Mouse (Mus musculus): Measurements from ENCODE around the gene Dnajb3. TPM values are rescaled to one million over a fixed set of nuclear protein-coding genes. Genes with fewer than 3 reads are reported as not detected.
A peak's percentile ranks its signal among the peaks of the same experiment; 100 is the strongest.

Dnajb3 gene
- polyA plus RNA-seq, 1 experiment from 2014 or later = 7.7 TPM

GRCm38 (mm10) chr1:88245881-88246280 lies 40.3 kb upstream of the Dnajb3 start:
- no peaks in the 10 kb centered on the region for H3K27me3 ChIP-seq (ENCODE audit: control insufficient read depth, insufficient read depth, low read depth, low read length)
- 56% methylated on average over 6 of the region's 6 CpGs for WGBS (ENCODE audit: insufficient replicate concordance)
- ATAC-seq (ENCODE audit: low read depth) = no peak
- H3K4me3 ChIP-seq (ENCODE audit: low read depth, low read length) = no peak overlapping the region
- H3K9me3 ChIP-seq (replicated peaks; ENCODE audit: control insufficient read depth, low read length) = peaks cover 21% of the 10 kb centered on the region
- H3K36me3 ChIP-seq (ENCODE audit: control insufficient read depth, insufficient read depth) = no peaks in the 10 kb centered on the region
- H3K27ac ChIP-seq (ENCODE audit: low read length) = no peak overlapping the region
- H3K4me1 ChIP-seq (ENCODE audit: control insufficient read depth, low read depth, low read length) = no peaks in the 10 kb centered on the region
- H3K9ac ChIP-seq (ENCODE audit: low read depth, low read length) = no peak overlapping the region
- no peak overlapping the region for H3K4me2 ChIP-seq (ENCODE audit: low read depth, low read length)

GRCm38 (mm10) chr1:88243861-88244260 lies 38.3 kb upstream of the Dnajb3 start:
- Histone ChIP-seq H3K4me3 (ENCODE audit: low read depth, low read length) (no peak overlapping the region), H3K36me3 (ENCODE audit: control insufficient read depth, insufficient read depth) (no peaks in the 10 kb centered on the region), H3K9ac (ENCODE audit: low read depth, low read length) (no peak overlapping the region), H3K4me1 (ENCODE audit: control insufficient read depth, low read depth, low read length) (no peaks in the 10 kb centered on the region), H3K4me2 (ENCODE audit: low read depth, low read length) (no peak overlapping the region), H3K27ac (ENCODE audit: low read length) (no peak overlapping the region), H3K27me3 (ENCODE audit: control insufficient read depth, insufficient read depth, low read depth, low read length) (no peaks in the 10 kb centered on the region), H3K9me3 (replicated peaks; ENCODE audit: control insufficient read depth, low read length) (peaks cover 25% of the 10 kb centered on the region)
- no peak for ATAC-seq (ENCODE audit: low read depth)
- 51% methylated on average over 5 of the region's 5 CpGs for WGBS (ENCODE audit: insufficient replicate concordance)

- WGBS (ENCODE audit: insufficient replicate concordance) = 48% methylated on average over 4 of the region's 4 CpGs
- Histone ChIP-seq H3K36me3 (ENCODE audit: control insufficient read depth, insufficient read depth) (no peaks in the 10 kb centered on the region), H3K4me1 (ENCODE audit: control insufficient read depth, low read depth, low read length) (no peaks in the 10 kb centered on the region), H3K9ac (ENCODE audit: low read depth, low read length) (no peak overlapping the region), H3K9me3 (replicated peaks; ENCODE audit: control insufficient read depth, low read length) (peaks cover 34% of the 10 kb centered on the region), H3K27ac (ENCODE audit: low read length) (no peak overlapping the region), H3K4me2 (ENCODE audit: low read depth, low read length) (no peak overlapping the region), H3K4me3 (ENCODE audit: low read depth, low read length) (no peak overlapping the region), H3K27me3 (ENCODE audit: control insufficient read depth, insufficient read depth, low read depth, low read length) (no peaks in the 10 kb centered on the region)
- no peak for ATAC-seq (ENCODE audit: low read depth)
Measured at GRCm38 (mm10) chr1:88240579-88240978, 35.0 kb upstream of the Dnajb3 start.

- Histone ChIP-seq H3K9ac (ENCODE audit: low read depth, low read length) (no peak overlapping the region), H3K27me3 (ENCODE audit: control insufficient read depth, insufficient read depth, low read depth, low read length) (no peaks in the 10 kb centered on the region), H3K9me3 (replicated peaks; ENCODE audit: control insufficient read depth, low read length) (peaks cover 36% of the 10 kb centered on the region), H3K36me3 (ENCODE audit: control insufficient read depth, insufficient read depth) (no peaks in the 10 kb centered on the region), H3K4me2 (ENCODE audit: low read depth, low read length) (no peak overlapping the region), H3K4me1 (ENCODE audit: control insufficient read depth, low read depth, low read length) (no peaks in the 10 kb centered on the region), H3K4me3 (ENCODE audit: low read depth, low read length) (no peak overlapping the region), H3K27ac (ENCODE audit: low read length) (no peak overlapping the region)
- 56% methylated on average over 5 of the region's 5 CpGs for WGBS (ENCODE audit: insufficient replicate concordance)
- ATAC-seq (ENCODE audit: low read depth) = no peak
Measured at GRCm38 (mm10) chr1:88240072-88240471, 34.5 kb upstream of the Dnajb3 start.

- Histone ChIP-seq H3K27me3 (ENCODE audit: control insufficient read depth, insufficient read depth, low read depth, low read length) (no peaks in the 10 kb centered on the region), H3K9ac (ENCODE audit: low read depth, low read length) (no peak overlapping the region), H3K9me3 (replicated peaks; ENCODE audit: control insufficient read depth, low read length) (peaks cover 45% of the 10 kb centered on the region), H3K4me3 (ENCODE audit: low read depth, low read length) (no peak overlapping the region), H3K27ac (ENCODE audit: low read length) (no peak overlapping the region), H3K36me3 (ENCODE audit: control insufficient read depth, insufficient read depth) (no peaks in the 10 kb centered on the region), H3K4me2 (ENCODE audit: low read depth, low read length) (no peak overlapping the region), H3K4me1 (ENCODE audit: control insufficient read depth, low read depth, low read length) (no peaks in the 10 kb centered on the region)
- peak; percentile 14; the same call in 1 of the 2 replicates for ATAC-seq (ENCODE audit: low read depth)
- 56% methylated on average over 6 of the region's 6 CpGs for WGBS (ENCODE audit: insufficient replicate concordance)
Measured at GRCm38 (mm10) chr1:88238771-88239170, 33.2 kb upstream of the Dnajb3 start.

GRCm38 (mm10) chr1:88237311-88237710 lies 31.7 kb upstream of the Dnajb3 start:
- WGBS (ENCODE audit: insufficient replicate concordance) = 57% methylated on average over 5 of the region's 5 CpGs
- ATAC-seq (ENCODE audit: low read depth) = no peak

GRCm38 (mm10) chr1:88235894-88236415 lies 30.4 kb upstream of the Dnajb3 start:
- peaks cover 42% of the 10 kb centered on the region for H3K9me3 ChIP-seq (replicated peaks; ENCODE audit: control insufficient read depth, low read length)
- ATAC-seq (ENCODE audit: low read depth) = no peak
- H3K36me3 ChIP-seq (ENCODE audit: control insufficient read depth, insufficient read depth) = no peaks in the 10 kb centered on the region
- no peaks in the 10 kb centered on the region for H3K27me3 ChIP-seq (ENCODE audit: control insufficient read depth, insufficient read depth, low read depth, low read length)
- no peak overlapping the region for H3K4me3 ChIP-seq (ENCODE audit: low read depth, low read length)
- H3K4me1 ChIP-seq (ENCODE audit: control insufficient read depth, low read depth, low read length) = no peaks in the 10 kb centered on the region
- no peak overlapping the region for H3K9ac ChIP-seq (ENCODE audit: low read depth, low read length)
- H3K4me2 ChIP-seq (ENCODE audit: low read depth, low read length) = no peak overlapping the region
- WGBS (ENCODE audit: insufficient replicate concordance) = 37% methylated on average over 4 of the region's 4 CpGs
- H3K27ac ChIP-seq (ENCODE audit: low read length) = no peak overlapping the region

More at GRCm38 (mm10) chr1:88237311-88237710, 31.7 kb upstream of the Dnajb3 start:
- H3K9me3 ChIP-seq (replicated peaks; ENCODE audit: control insufficient read depth, low read length) = peaks cover 41% of the 10 kb centered on the region
- no peak overlapping the region for H3K4me3 ChIP-seq (ENCODE audit: low read depth, low read length)
- H3K27me3 ChIP-seq (ENCODE audit: control insufficient read depth, insufficient read depth, low read depth, low read length) = no peaks in the 10 kb centered on the region
- H3K4me1 ChIP-seq (ENCODE audit: control insufficient read depth, low read depth, low read length) = no peaks in the 10 kb centered on the region
- no peak overlapping the region for H3K27ac ChIP-seq (ENCODE audit: low read length)
- H3K36me3 ChIP-seq (ENCODE audit: control insufficient read depth, insufficient read depth) = no peaks in the 10 kb centered on the region
- no peak overlapping the region for H3K4me2 ChIP-seq (ENCODE audit: low read depth, low read length)
- no peak overlapping the region for H3K9ac ChIP-seq (ENCODE audit: low read depth, low read length)

GRCm38 (mm10) chr1:88235046-88235893 lies 29.7 kb upstream of the Dnajb3 start:
- Histone ChIP-seq H3K4me1 (ENCODE audit: control insufficient read depth, low read depth, low read length) (no peaks in the 10 kb centered on the region), H3K9me3 (replicated peaks; ENCODE audit: control insufficient read depth, low read length) (peaks cover 41% of the 10 kb centered on the region), H3K4me2 (ENCODE audit: low read depth, low read length) (no peak overlapping the region), H3K27ac (ENCODE audit: low read length) (no peak overlapping the region), H3K9ac (ENCODE audit: low read depth, low read length) (no peak overlapping the region), H3K36me3 (ENCODE audit: control insufficient read depth, insufficient read depth) (no peaks in the 10 kb centered on the region), H3K4me3 (ENCODE audit: low read depth, low read length) (no peak overlapping the region), H3K27me3 (ENCODE audit: control insufficient read depth, insufficient read depth, low read depth, low read length) (no peaks in the 10 kb centered on the region)
- ATAC-seq (ENCODE audit: low read depth) = no peak
- 44% methylated on average over 11 of the region's 11 CpGs for WGBS (ENCODE audit: insufficient replicate concordance)

- H3K9ac ChIP-seq (ENCODE audit: low read depth, low read length) = no peak overlapping the region
- H3K36me3 ChIP-seq (ENCODE audit: control insufficient read depth, insufficient read depth) = no peaks in the 10 kb centered on the region
- WGBS (ENCODE audit: insufficient replicate concordance) = 31% methylated on average over 5 of the region's 5 CpGs
- H3K27me3 ChIP-seq (ENCODE audit: control insufficient read depth, insufficient read depth, low read depth, low read length) = no peaks in the 10 kb centered on the region
- H3K4me3 ChIP-seq (ENCODE audit: low read depth, low read length) = no peak overlapping the region
- H3K9me3 ChIP-seq (replicated peaks; ENCODE audit: control insufficient read depth, low read length) = peaks cover 43% of the 10 kb centered on the region
- no peak overlapping the region for H3K27ac ChIP-seq (ENCODE audit: low read length)
- ATAC-seq (ENCODE audit: low read depth) = no peak
- no peaks in the 10 kb centered on the region for H3K4me1 ChIP-seq (ENCODE audit: control insufficient read depth, low read depth, low read length)
- H3K4me2 ChIP-seq (ENCODE audit: low read depth, low read length) = no peak overlapping the region
Measured at GRCm38 (mm10) chr1:88234646-88235045, 29.1 kb upstream of the Dnajb3 start.
